Mouse (Mus musculus) C2C12 (cell line): ENCODE data around the gene Pcp2. TPM values are rescaled to one million over a fixed set of nuclear protein-coding genes. Genes with fewer than 3 reads are reported as not detected.

Experiments used
- H3K27me3 ChIP-seq: one replicate; pipeline ENCODE4 v1.6.1; 2011; ENCODE audit not compliant: control insufficient read depth, insufficient read depth, insufficient read length
- H3K36me3 ChIP-seq: one replicate; pipeline ENCODE4 v1.6.1; 2011; ENCODE audit not compliant: control insufficient read depth, insufficient read depth
- H3K4me3 ChIP-seq: one replicate; pipeline ENCODE4 v1.5.1; 2011; ENCODE audit warnings: mild to moderate bottlenecking, control low read depth; ENCODE audit not compliant: poor library complexity, insufficient read depth, severe bottlenecking
- H3K79me2 ChIP-seq: one replicate; pipeline ENCODE4 v1.6.1; 2011; ENCODE audit not compliant: control insufficient read depth, insufficient read depth
- H3K79me3 ChIP-seq: one replicate; pipeline ENCODE4 v1.6.1; 2011; ENCODE audit warnings: low read depth, control low read depth
- H3ac ChIP-seq: one replicate; pipeline ENCODE3; 2011; ENCODE audit warnings: low read depth; ENCODE audit not compliant: control insufficient read depth, insufficient read length
- CEBPB ChIP-seq: IDR thresholded peaks from one replicate; pipeline ENCODE4 v1.6.1; 2011; ENCODE audit warnings: low read depth, mild to moderate bottlenecking, control low read depth, moderate library complexity
- CTCF ChIP-seq: IDR thresholded peaks from one replicate; pipeline ENCODE4 v1.5.1; 2011; ENCODE audit not compliant: control insufficient read depth, insufficient read depth, insufficient read length
- FOSL1 ChIP-seq: IDR thresholded peaks from one replicate; pipeline ENCODE4 v1.8.0; 2011; ENCODE audit warnings: mild to moderate bottlenecking, low read length; ENCODE audit not compliant: poor library complexity, insufficient read depth, severe bottlenecking
- MAX ChIP-seq: IDR thresholded peaks from one replicate; pipeline ENCODE4 v1.6.1; 2011; ENCODE audit warnings: mild to moderate bottlenecking, control low read depth
- MYOD1 ChIP-seq: IDR thresholded peaks from one replicate; pipeline ENCODE4 v1.6.1; 2011; ENCODE audit warnings: low read depth; ENCODE audit not compliant: control insufficient read depth, insufficient read length
- MYOG ChIP-seq: IDR thresholded peaks from one replicate; pipeline ENCODE4 v1.6.1; 2011; ENCODE audit not compliant: control insufficient read depth, insufficient read length; ENCODE audit errors: extremely low read depth
- USF1 ChIP-seq: IDR thresholded peaks from one replicate; pipeline ENCODE4 v1.6.1; 2011; ENCODE audit warnings: low read depth, mild to moderate bottlenecking, control low read depth, moderate library complexity
- polyA plus RNA-seq: library from polyadenylated mRNA; unstranded; fragments of >200 nt; fragmentation: generic; extraction: Trizol; gene quantifications from one replicate; pipeline ENCODE4 v1.2.1, GENCODE M21; 2012; ENCODE audit warnings: missing spikeins

Pcp2 gene
- polyA plus RNA-seq, 1 experiment, result 0.70 TPM

- TF ChIP-seq FOSL1 (no peak), CEBPB (no peak), USF1 (no peak), MAX (no peak), CTCF (no peak), MYOG (no peak), MYOD1 (no peak)
- Histone ChIP-seq H3ac (no peak overlapping the region), H3K36me3 (no peaks in the 10 kb centered on the region), H3K27me3 (peaks cover 4% of the 10 kb centered on the region), H3K79me2 (no peaks in the 10 kb centered on the region), H3K79me3 (no peaks in the 10 kb centered on the region), H3K4me3 (no peak overlapping the region)
These were observed 50.8 kb downstream of the Pcp2 start for GRCm38 (mm10) chr8:3574546-3574945.

Other genes starting within 250 kb of the Pcp2 start
- 18.4 TPM for gene Arhgef18, start 232.5 kb downstream of the Pcp2 start, polyA plus RNA-seq
- 1.5 TPM for gene Pex11g, start 157.9 kb downstream of the Pcp2 start, polyA plus RNA-seq
- gene Tex45, start 154.7 kb downstream of the Pcp2 start, polyA plus RNA-seq, result not detected
- gene Zfp358, start 132.4 kb downstream of the Pcp2 start, polyA plus RNA-seq, result 30.6 TPM
- gene Mcoln1, start 125.1 kb downstream of the Pcp2 start, polyA plus RNA-seq, result 38.7 TPM
- gene Pnpla6, start 110.2 kb downstream of the Pcp2 start, polyA plus RNA-seq, result 18.6 TPM
- not detected for gene C330021F23Rik, start 57.6 kb downstream of the Pcp2 start, polyA plus RNA-seq
- 0.19 TPM for gene Camsap3, start 38.3 kb downstream of the Pcp2 start, polyA plus RNA-seq
- 38.2 TPM for gene Xab2, start 4.2 kb downstream of the Pcp2 start, polyA plus RNA-seq
- gene Pet100, start 4.0 kb downstream of the Pcp2 start, polyA plus RNA-seq, result 55.4 TPM
- 8.9 TPM for gene Stxbp2, start 5.4 kb upstream of the Pcp2 start, polyA plus RNA-seq
- not detected for gene Retn, start 30.2 kb upstream of the Pcp2 start, polyA plus RNA-seq
- gene Mcemp1, start 40.2 kb upstream of the Pcp2 start, polyA plus RNA-seq, result not detected
- 0.95 TPM for gene Fcor, start 46.8 kb upstream of the Pcp2 start, polyA plus RNA-seq
- gene Trappc5, start 50.8 kb upstream of the Pcp2 start, polyA plus RNA-seq, result 36.7 TPM
- gene Fcer2a, start 68.6 kb upstream of the Pcp2 start, polyA plus RNA-seq, result 0.01 TPM
- not detected for gene Clec4g, start 95.1 kb upstream of the Pcp2 start, polyA plus RNA-seq
- not detected for gene Cd209a, start 123.4 kb upstream of the Pcp2 start, polyA plus RNA-seq
- not detected for gene Cd209e, start 228.8 kb upstream of the Pcp2 start, polyA plus RNA-seq